Comparison of ENCODE assay signal across 8 mouse cellular contexts in genomic region chr5:38038710-38039592, GRCm38 (mm10). TPM values are rescaled to one million over a fixed set of nuclear protein-coding genes. Genes with fewer than 3 reads are reported as not detected.
DNase-seq lines count a peak whose midpoint lies in the region; ATAC-seq lines count a peak whose summit lies in the region.

TSS of gene Stx18 (plus strand) at chr5:38038742.

- H3K9ac ChIP-seq in hindbrain, embryonic 11.5 days (ENCODE audit: low read depth, low read length): peak within 1 kb of the TSS; percentile 94

- H3K9me3 ChIP-seq in hindbrain, embryonic 11.5 days (ENCODE audit: control insufficient read depth, low read length): no peaks in the 10 kb centered on the region

- peak; percentile 89 for DNase-seq in Muller cell, postnatal 12 days (ENCODE audit: inconsistent ontology term)
- peak; percentile 84 for DNase-seq in cerebellum, adult 9-11 months
- DNase-seq in frontal cortex, adult 2 months (ENCODE audit: extremely low spot score in 1 of 2, low spot score in 1 of 2): peak; percentile 77 to 94
- peak; percentile 89 for DNase-seq in hindbrain, embryonic 11.5 days (ENCODE audit: low spot score)
- DNase-seq in layer of hippocampus, postnatal 10 days (ENCODE audit: low spot score in 2 of 2): peak; percentile 91 to 92
- peak; percentile 93 for DNase-seq in lung, postnatal 10 days
- DNase-seq in ovary, postnatal 36 days (ENCODE audit: low spot score): peak; percentile 85
- DNase-seq in thymus, postnatal 25 days: peak; percentile 84

- under 1% methylated on average over 57 of the region's 57 CpGs for WGBS in hindbrain, embryonic 11.5 days

- H3K4me1 ChIP-seq in hindbrain, embryonic 11.5 days (replicated peaks; ENCODE audit: control insufficient read depth, insufficient read depth, low read length): no peaks in the 10 kb centered on the region

- no peaks in the 10 kb centered on the region for H3K27me3 ChIP-seq in hindbrain, embryonic 11.5 days (ENCODE audit: control insufficient read depth, insufficient read depth, low read length)

- H3K27ac ChIP-seq in hindbrain, embryonic 11.5 days (ENCODE audit: low read depth, low read length): no peak within 1 kb of the TSS

- ATAC-seq in hindbrain, embryonic 11.5 days (ENCODE audit: low FRiP score): peak; percentile 96

- no peaks in the 10 kb centered on the region for H3K36me3 ChIP-seq in hindbrain, embryonic 11.5 days (ENCODE audit: control insufficient read depth, insufficient read depth, low read length)

- H3K4me3 ChIP-seq in hindbrain, embryonic 11.5 days (ENCODE audit: low read depth, low read length): peak within 1 kb of the TSS; percentile 81

- peak within 1 kb of the TSS; percentile 70 for H3K4me2 ChIP-seq in hindbrain, embryonic 11.5 days (replicated peaks; ENCODE audit: low read depth, low read length)

RNA-seq across cellular contexts. Expression of gene Stx18, which starts in this region (rescaled TPM):
- 43.9 and 48.9 TPM in 2 replicates for polyA plus RNA-seq in frontal cortex, adult 2 months (2012; rRNA removed)
- 56.0 and 59.1 TPM in 2 replicates for polyA plus RNA-seq in hindbrain, embryonic 11.5 days (2014; fragmentation: Nextera tagmentation; extraction: Ambion mirVana)
- 10 to 100 TPM; 33.3 to 34.1 TPM for total RNA-seq in layer of hippocampus, postnatal 10 days (2021)
